Mouse (Mus musculus) olfactory bulb, adult 2 months (tissue): ENCODE results near the gene Gm128.

Source experiments
- CTCF ChIP-seq: fragments of 200-500 bp; IDR thresholded peaks from 2 replicates; pipeline ENCODE4 v1.5.1; 2012; ENCODE audit warnings: low read depth, mild to moderate bottlenecking, low read length, moderate library complexity; ENCODE audit not compliant: insufficient read depth
- POLR2A ChIP-seq: fragments of 200-500 bp; IDR thresholded peaks from 2 replicates; pipeline ENCODE4 v1.6.1; 2012; ENCODE audit warnings: mild to moderate bottlenecking, low read depth, low read length, moderate library complexity; ENCODE audit not compliant: insufficient read depth

- TF ChIP-seq CTCF: no peak
- TF ChIP-seq POLR2A: no peak
These were observed 40.8 kb downstream of the Gm128 start for GRCm38 (mm10) chr3:95200562-95200961.
